Mouse (Mus musculus) intestine, postnatal 0 days (tissue): ENCODE data around the gene D2hgdh. TPM values are rescaled to one million over a fixed set of nuclear protein-coding genes. Genes with fewer than 3 reads are reported as not detected.
A peak's percentile ranks its signal among the peaks of the same experiment; 100 is the strongest.

ENCODE experiments used
- ATAC-seq: fragments of 200-750 bp; cut with Nextera tagmentation; 2 replicates; pipeline ENCODE4 v1.8.0; 2017; ENCODE audit warnings: mild to moderate bottlenecking, moderate TSS enrichment, moderate library complexity
- H3K27ac ChIP-seq: fragments of 300-500 bp; sonication (generic); 2 replicates; pipeline ENCODE4 v1.5.1; 2014; ENCODE audit warnings: mild to moderate bottlenecking, low read depth, low read length, moderate library complexity
- H3K27me3 ChIP-seq: fragments of 300-500 bp; sonication (generic); replicated peaks from 2 replicates; pipeline ENCODE4 v1.6.1; 2014; ENCODE audit warnings: low read length, mixed read lengths; ENCODE audit not compliant: control insufficient read depth, insufficient read depth
- H3K36me3 ChIP-seq: fragments of 300-500 bp; sonication (generic); 2 replicates; pipeline ENCODE4 v1.6.1; 2014; ENCODE audit warnings: mild to moderate bottlenecking, moderate library complexity; ENCODE audit not compliant: control insufficient read depth, insufficient read depth
- H3K4me1 ChIP-seq: fragments of 300-500 bp; sonication (generic); replicated peaks from 2 replicates; pipeline ENCODE4 v1.6.1; 2014; ENCODE audit warnings: antibody characterized with exemption, low read length, mixed read lengths; ENCODE audit not compliant: control insufficient read depth, insufficient read depth
- H3K4me2 ChIP-seq: fragments of 300-500 bp; sonication (generic); replicated peaks from 2 replicates; pipeline ENCODE4 v1.6.1; 2014; ENCODE audit warnings: low read depth, mild to moderate bottlenecking, moderate library complexity
- H3K4me3 ChIP-seq: fragments of 300-500 bp; sonication (generic); 2 replicates; pipeline ENCODE4 v1.5.1; 2014; ENCODE audit warnings: low read depth, low read length
- H3K9ac ChIP-seq: fragments of 300-500 bp; sonication (generic); 2 replicates; pipeline ENCODE4 v1.6.1; 2014; ENCODE audit warnings: mild to moderate bottlenecking, low read depth, low read length
- H3K9me3 ChIP-seq: fragments of 300-500 bp; sonication (generic); 2 replicates; pipeline ENCODE4 v1.6.1; 2016; ENCODE audit warnings: mixed run types; ENCODE audit not compliant: control insufficient read depth
- CTCF ChIP-seq: sonication (generic); IDR thresholded peaks from 2 replicates; pipeline ENCODE4 v1.5.1; 2016; ENCODE audit warnings: low read depth, mild to moderate bottlenecking, control low read depth, antibody characterized with exemption, moderate library complexity
- WGBS: fragments of 180-500 bp; shearing (Covaris S2); extraction: QIAGEN DNeasy Blood & Tissue Kit; methylation state at CpG from one replicate; pipeline ENCODE4 v1.1.7; 2014; 5-methylcytosine and 5-hydroxymethylcytosine counted together
- polyA plus RNA-seq: library from polyadenylated mRNA; unstranded; fragments of >200 nt; fragmentation: Nextera tagmentation; extraction: Ambion mirVana; gene quantifications from 2 replicates; pipeline ENCODE4 v1.2.1, GENCODE M21; 2015

The D2hgdh gene
- polyA plus RNA-seq = 9.3 and 9.5 TPM in 2 replicates

DNA sequence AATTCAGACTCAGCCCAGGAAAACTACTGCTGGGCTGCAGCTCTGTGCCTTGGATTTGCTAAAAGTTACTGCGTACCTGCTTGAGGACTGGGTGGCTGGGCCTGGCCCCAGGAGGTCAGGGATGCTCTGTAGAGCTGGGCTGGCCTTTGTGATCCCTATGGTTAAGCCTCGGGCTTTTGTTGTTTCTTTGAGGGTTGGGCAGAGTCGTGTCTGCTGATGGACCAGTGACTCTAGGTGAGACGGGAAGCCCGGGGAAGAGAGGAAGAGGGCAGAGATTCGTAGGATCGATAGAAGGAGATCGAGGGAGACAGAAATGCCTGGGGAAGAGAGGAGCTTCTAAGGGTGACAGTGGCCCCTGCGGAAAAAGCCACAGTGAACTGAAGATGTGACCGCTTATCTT lies at the start of gene D2hgdh:
Gene D2hgdh (plus strand): TSS at position 301 of the 400 bp plus-strand sequence.
- Histone ChIP-seq H3K36me3 (peaks cover 22% of the 10 kb centered on the region), H3K4me1 (no peaks in the 10 kb centered on the region), H3K27me3 (no peaks in the 10 kb centered on the region), H3K27ac (peak within 1 kb of the TSS; percentile 96), H3K4me2 (peak within 1 kb of the TSS; percentile 82), H3K9me3 (no peaks in the 10 kb centered on the region), H3K9ac (peak within 1 kb of the TSS; percentile 58), H3K4me3 (peak within 1 kb of the TSS; percentile 49)
- TF ChIP-seq CTCF = no peak
- WGBS = 4% methylated on average over 10 of the region's 10 CpGs
- peak; percentile 3; the same call in 1 of the 2 replicates for ATAC-seq

DNA sequence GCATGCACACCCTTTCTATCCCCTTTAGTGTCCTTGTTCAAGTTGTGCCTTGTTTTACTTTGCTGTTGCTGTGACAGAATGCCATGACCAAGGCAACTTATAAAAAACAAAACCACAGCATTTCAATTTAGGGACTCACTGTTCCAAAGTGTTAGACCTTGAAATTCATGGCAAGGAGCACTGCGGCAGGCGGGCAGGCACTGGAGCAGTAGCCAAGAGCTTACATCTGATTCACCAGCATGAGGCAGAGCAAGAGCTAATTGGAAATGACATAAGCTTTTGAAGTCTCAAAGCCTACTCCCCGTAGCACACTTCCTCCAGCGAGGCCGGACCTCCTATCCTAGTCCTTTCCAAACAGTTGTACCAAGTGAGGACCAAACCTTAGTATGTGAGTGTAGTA lies 48.0 kb upstream of the D2hgdh start:
- Histone ChIP-seq H3K9ac (no peak overlapping the region), H3K27me3 (no peaks in the 10 kb centered on the region), H3K9me3 (no peaks in the 10 kb centered on the region), H3K36me3 (peaks cover 73% of the 10 kb centered on the region), H3K4me2 (no peak overlapping the region), H3K4me3 (no peak overlapping the region), H3K4me1 (no peaks in the 10 kb centered on the region), H3K27ac (no peak overlapping the region)
- 95% methylated on average over 5 of the region's 5 CpGs for WGBS
- ATAC-seq = no peak
- no peak for TF ChIP-seq CTCF

DNA sequence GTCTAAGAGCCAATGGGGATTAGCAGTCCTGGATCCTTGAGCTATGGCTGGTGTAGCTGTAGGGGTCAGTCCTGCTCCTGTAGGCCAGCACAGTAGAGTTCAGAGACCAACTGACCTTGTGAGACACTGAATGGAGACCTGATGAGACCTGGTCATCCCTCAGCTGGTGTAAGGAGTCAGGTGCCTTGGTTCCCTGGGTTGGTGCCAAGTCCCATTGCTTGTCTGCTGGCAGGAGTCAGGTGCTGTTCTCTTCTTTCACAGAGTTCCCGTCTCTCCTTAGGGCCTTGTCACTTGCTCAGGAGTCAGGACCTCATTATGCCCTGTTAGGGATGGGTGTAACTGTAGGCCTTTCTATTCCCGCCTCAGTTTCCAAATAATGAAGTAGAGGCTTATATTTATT lies 37.8 kb upstream of the D2hgdh start:
- Histone ChIP-seq H3K4me2 (no peak overlapping the region), H3K27ac (0 out of 2 replicates have a peak overlapping the region, but pooled peaks have one; percentile 15), H3K9ac (no peak overlapping the region), H3K36me3 (peaks cover 89% of the 10 kb centered on the region), H3K4me3 (no peak overlapping the region), H3K27me3 (no peaks in the 10 kb centered on the region), H3K9me3 (no peaks in the 10 kb centered on the region), H3K4me1 (no peaks in the 10 kb centered on the region)
- no peak for TF ChIP-seq CTCF
- WGBS = 87% methylated on average over 2 of the region's 2 CpGs
- ATAC-seq = no peak

DNA sequence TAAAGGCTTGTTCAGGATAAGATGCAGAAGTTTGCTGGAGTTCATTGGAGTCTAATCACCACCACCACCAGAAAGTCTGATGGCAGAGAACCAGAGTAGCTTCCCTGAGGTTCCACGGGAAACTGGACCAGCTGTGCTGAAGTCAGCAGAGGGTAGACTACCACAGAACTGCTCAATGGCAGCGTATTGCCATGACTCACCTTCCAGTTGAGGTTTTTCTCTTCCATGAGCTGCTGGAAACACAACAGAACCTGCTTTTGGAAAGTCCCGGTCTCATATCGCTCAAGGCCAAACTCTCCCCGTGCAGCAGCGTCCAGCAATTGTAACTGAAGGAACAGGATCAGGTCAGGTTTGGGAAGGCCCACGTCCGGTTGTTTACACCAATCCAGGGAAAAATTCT lies 30.2 kb upstream of the D2hgdh start:
- H3K27me3 ChIP-seq = no peaks in the 10 kb centered on the region
- no peak overlapping the region for H3K9ac ChIP-seq
- no peaks in the 10 kb centered on the region for H3K4me1 ChIP-seq
- H3K27ac ChIP-seq = no peak overlapping the region
- no peak overlapping the region for H3K4me2 ChIP-seq
- no peaks in the 10 kb centered on the region for H3K9me3 ChIP-seq
- H3K4me3 ChIP-seq = no peak overlapping the region
- no peak for TF ChIP-seq CTCF
- no peak for ATAC-seq
- peaks cover 64% of the 10 kb centered on the region for H3K36me3 ChIP-seq
- WGBS = 90% methylated on average over 8 of the region's 8 CpGs

DNA sequence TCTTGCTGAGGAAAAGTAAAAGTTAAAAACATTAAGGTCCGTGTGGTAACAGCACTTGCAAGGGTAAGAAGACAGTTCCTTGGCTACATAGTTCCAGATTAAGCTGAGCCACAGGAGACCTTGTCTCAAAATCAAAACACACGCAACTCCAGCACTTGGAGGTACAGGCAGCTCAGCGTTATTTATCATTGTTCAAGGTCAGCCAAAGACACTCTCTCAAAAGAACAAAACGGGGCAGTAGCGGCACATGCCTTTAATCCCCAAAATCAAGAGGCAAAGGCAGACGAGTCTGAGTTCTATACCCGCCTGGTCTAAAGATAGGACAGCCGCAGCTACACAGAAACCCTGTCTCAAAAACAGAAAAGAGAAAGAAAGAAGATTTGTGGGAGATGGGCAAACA lies 28.8 kb upstream of the D2hgdh start:
- H3K4me2 ChIP-seq = no peak overlapping the region
- no peaks in the 10 kb centered on the region for H3K9me3 ChIP-seq
- WGBS = 82% methylated on average over 8 of the region's 8 CpGs
- ATAC-seq = no peak
- no peak for TF ChIP-seq CTCF
- no peak overlapping the region for H3K9ac ChIP-seq
- H3K36me3 ChIP-seq = peaks cover 59% of the 10 kb centered on the region
- no peak overlapping the region for H3K27ac ChIP-seq
- H3K27me3 ChIP-seq = no peaks in the 10 kb centered on the region
- no peaks in the 10 kb centered on the region for H3K4me1 ChIP-seq
- no peak overlapping the region for H3K4me3 ChIP-seq

DNA sequence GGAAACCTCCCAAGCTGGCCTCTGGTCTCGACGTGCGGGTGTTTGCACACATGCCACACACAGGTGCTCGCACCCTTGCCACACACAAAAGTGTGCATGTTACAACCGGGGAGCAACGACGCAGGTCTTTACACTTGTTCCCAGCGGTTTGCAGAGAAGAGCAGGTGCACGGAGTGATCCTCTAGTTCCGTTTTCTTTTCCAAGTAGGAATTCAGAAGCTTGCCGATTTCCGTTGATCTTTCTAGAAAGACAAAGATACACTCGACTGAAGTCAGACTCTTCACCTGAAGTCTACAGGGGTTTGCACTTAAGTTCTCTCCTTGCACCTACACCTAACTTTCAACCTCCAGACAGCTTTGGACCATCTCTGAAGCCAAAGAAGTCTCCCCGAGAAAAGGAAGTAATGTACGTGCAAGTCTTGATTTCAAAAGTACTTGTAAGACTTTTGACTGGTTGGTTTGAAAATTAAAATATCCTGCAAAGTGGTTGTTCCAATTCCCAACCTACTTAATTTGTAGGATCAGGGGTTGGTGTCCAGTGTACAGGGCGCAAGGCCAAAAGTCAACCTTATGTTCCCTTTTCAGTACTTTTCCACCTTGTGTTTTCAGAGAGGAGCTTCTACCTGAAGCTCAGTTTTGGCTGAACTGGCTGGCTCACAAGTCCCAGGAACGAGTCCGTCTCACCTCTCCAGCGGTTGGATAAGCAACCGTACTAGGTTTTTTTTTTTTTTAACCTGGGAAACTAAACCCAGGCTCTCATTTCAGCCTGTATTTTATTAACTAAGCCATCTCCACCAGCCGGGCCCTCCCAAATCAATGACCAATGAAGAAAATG lies 23.8 kb upstream of the D2hgdh start:
- H3K27ac ChIP-seq = peak overlapping the region; percentile 51; the same call in 1 of the 2 replicates
- WGBS = 67% methylated on average over 21 of the region's 21 CpGs
- peaks cover 15% of the 10 kb centered on the region for H3K36me3 ChIP-seq
- no peak for TF ChIP-seq CTCF
- H3K4me1 ChIP-seq = peaks cover 11% of the 10 kb centered on the region; the same call in 1 of the 2 replicates
- peak overlapping the region; percentile 66 for H3K4me3 ChIP-seq
- no peak for ATAC-seq
- H3K9me3 ChIP-seq = no peaks in the 10 kb centered on the region
- peak overlapping the region; percentile 93 for H3K4me2 ChIP-seq
- peak overlapping the region; percentile 56 for H3K9ac ChIP-seq
- H3K27me3 ChIP-seq = no peaks in the 10 kb centered on the region
